Mouse (Mus musculus) limb, embryonic 15.5 days (tissue): Measurements from ENCODE around the gene Srbd1. TPM values are rescaled to one million over a fixed set of nuclear protein-coding genes. Genes with fewer than 3 reads are reported as not detected.
A peak's percentile ranks its signal among the peaks of the same experiment; 100 is the strongest.

Experiments used
- ATAC-seq: fragments of 200-750 bp; cut with Nextera tagmentation; 2 replicates; pipeline ENCODE4 v1.8.0; 2017; ENCODE audit warnings: low read depth, moderate TSS enrichment; ENCODE audit not compliant: insufficient number of reproducible peaks, low FRiP score, low TSS enrichment
- H3K27ac ChIP-seq: fragments of 300-500 bp; sonication (generic); 2 replicates; pipeline ENCODE4 v1.5.1; 2015; ENCODE audit warnings: moderate library complexity, mild to moderate bottlenecking, inconsistent platforms
- H3K27me3 ChIP-seq: fragments of 300-500 bp; sonication (generic); 2 replicates; pipeline ENCODE4 v1.6.1; 2015; ENCODE audit warnings: inconsistent platforms
- H3K36me3 ChIP-seq: fragments of 300-500 bp; sonication (generic); 2 replicates; pipeline ENCODE4 v1.6.1; 2015; ENCODE audit warnings: inconsistent platforms
- H3K4me1 ChIP-seq: fragments of 300-500 bp; sonication (generic); 2 replicates; pipeline ENCODE4 v1.6.1; 2015; ENCODE audit warnings: inconsistent platforms
- H3K4me2 ChIP-seq: fragments of 300-500 bp; sonication (generic); 2 replicates; pipeline ENCODE4 v1.6.1; 2015; ENCODE audit warnings: mild to moderate bottlenecking, inconsistent platforms
- H3K4me3 ChIP-seq: fragments of 300-500 bp; sonication (generic); 2 replicates; pipeline ENCODE4 v1.5.1; 2015; ENCODE audit warnings: mild to moderate bottlenecking, inconsistent platforms
- H3K9ac ChIP-seq: fragments of 300-500 bp; sonication (generic); 2 replicates; pipeline ENCODE4 v1.6.1; 2015; ENCODE audit warnings: inconsistent platforms
- H3K9me3 ChIP-seq: fragments of 300-500 bp; sonication (generic); 2 replicates; pipeline ENCODE4 v1.6.1; 2016; ENCODE audit warnings: inconsistent platforms
- WGBS: fragments of 180-500 bp; shearing (Covaris S2); methylation state at CpG from one replicate; pipeline ENCODE4 v1.1.7; 2015; 5-methylcytosine and 5-hydroxymethylcytosine counted together
- polyA plus RNA-seq: library from polyadenylated mRNA; unstranded; fragments of >200 nt; fragmentation: Nextera tagmentation; extraction: Ambion mirVana; gene quantifications from 2 replicates; pipeline ENCODE4 v1.2.1, GENCODE M21; 2015

The Srbd1 gene
- polyA plus RNA-seq, 1 experiment from 2014 or later: 14.5 TPM

GRCm38 (mm10) chr17:86065833-86066232 lies 79.1 kb downstream of the Srbd1 start:
- H3K27ac ChIP-seq: no peak overlapping the region
- ATAC-seq: no peak
- 79% methylated on average over 7 of the region's 7 CpGs for whole genome bisulfite sequencing

GRCm38 (mm10) chr17:86063461-86063860 lies 81.5 kb downstream of the Srbd1 start:
- no peaks in the 10 kb centered on the region; the same call in 1 of the 2 replicates for H3K4me1 ChIP-seq

More at GRCm38 (mm10) chr17:86065833-86066232, 79.1 kb downstream of the Srbd1 start:
- no peaks in the 10 kb centered on the region; the same call in 1 of the 2 replicates for H3K4me1 ChIP-seq
- H3K27me3 ChIP-seq: no peaks in the 10 kb centered on the region
- H3K9ac ChIP-seq: no peak overlapping the region
- H3K36me3 ChIP-seq: no peaks in the 10 kb centered on the region
- no peak overlapping the region for H3K4me3 ChIP-seq
- no peaks in the 10 kb centered on the region for H3K9me3 ChIP-seq
- no peak overlapping the region for H3K4me2 ChIP-seq

GRCm38 (mm10) chr17:86060911-86061310 lies 84.1 kb downstream of the Srbd1 start:
- H3K27ac ChIP-seq: no peak overlapping the region
- no peak overlapping the region for H3K4me3 ChIP-seq
- H3K9me3 ChIP-seq: no peaks in the 10 kb centered on the region
- no peaks in the 10 kb centered on the region for H3K27me3 ChIP-seq
- no peak overlapping the region for H3K9ac ChIP-seq
- WGBS: 85% methylated on average over 5 of the region's 5 CpGs
- no peak overlapping the region for H3K4me2 ChIP-seq
- 0 out of 2 replicates have a peak, but pooled peaks cover 2% of the 10 kb centered on the region for H3K36me3 ChIP-seq
- H3K4me1 ChIP-seq: no peaks in the 10 kb centered on the region
- ATAC-seq: no peak

More at GRCm38 (mm10) chr17:86063461-86063860, 81.5 kb downstream of the Srbd1 start:
- Histone ChIP-seq H3K9me3 (no peaks in the 10 kb centered on the region), H3K36me3 (no peaks in the 10 kb centered on the region), H3K4me2 (no peak overlapping the region), H3K27me3 (no peaks in the 10 kb centered on the region), H3K9ac (no peak overlapping the region), H3K27ac (no peak overlapping the region), H3K4me3 (no peak overlapping the region)
- no peak for ATAC-seq
- WGBS: 18% methylated on average over 5 of the region's 5 CpGs

GRCm38 (mm10) chr17:86040221-86040984 lies 104.6 kb downstream of the Srbd1 start:
- Histone ChIP-seq H3K27me3 (no peaks in the 10 kb centered on the region), H3K9ac (no peak overlapping the region), H3K4me3 (no peak overlapping the region), H3K9me3 (no peaks in the 10 kb centered on the region), H3K4me1 (peaks cover 24% of the 10 kb centered on the region), H3K4me2 (no peak overlapping the region), H3K27ac (peak overlapping the region; percentile 50; the same call in 1 of the 2 replicates), H3K36me3 (no peaks in the 10 kb centered on the region)
- 50% methylated on average over 13 of the region's 13 CpGs for WGBS
- peak; percentile 71; the same call in 1 of the 2 replicates for ATAC-seq

GRCm38 (mm10) chr17:86039741-86040140 lies 105.2 kb downstream of the Srbd1 start:
- ATAC-seq: peak; percentile 46; the same call in 1 of the 2 replicates
- H3K4me3 ChIP-seq: no peak overlapping the region
- WGBS: 60% methylated on average over 3 of the region's 3 CpGs
- no peaks in the 10 kb centered on the region for H3K36me3 ChIP-seq
- H3K27me3 ChIP-seq: no peaks in the 10 kb centered on the region
- H3K4me1 ChIP-seq: peaks cover 28% of the 10 kb centered on the region
- H3K27ac ChIP-seq: peak overlapping the region; percentile 43; the same call in 1 of the 2 replicates
- H3K9ac ChIP-seq: no peak overlapping the region
- H3K9me3 ChIP-seq: no peaks in the 10 kb centered on the region
- no peak overlapping the region for H3K4me2 ChIP-seq

- peaks cover 35% of the 10 kb centered on the region for H3K4me1 ChIP-seq
- no peaks in the 10 kb centered on the region for H3K27me3 ChIP-seq
- no peak for ATAC-seq
- no peak overlapping the region for H3K27ac ChIP-seq
- H3K4me2 ChIP-seq: no peak overlapping the region
- H3K9ac ChIP-seq: no peak overlapping the region
- H3K9me3 ChIP-seq: no peaks in the 10 kb centered on the region
- 22% methylated on average over 13 of the region's 13 CpGs for WGBS
- no peak overlapping the region for H3K4me3 ChIP-seq
- no peaks in the 10 kb centered on the region for H3K36me3 ChIP-seq
Observed at GRCm38 (mm10) chr17:86038211-86038648, 106.7 kb downstream of the Srbd1 start.

GRCm38 (mm10) chr17:86035576-86035975 lies 109.4 kb downstream of the Srbd1 start:
- no peak overlapping the region for H3K4me3 ChIP-seq
- peaks cover 42% of the 10 kb centered on the region for H3K4me1 ChIP-seq
- ATAC-seq: no peak
- no peaks in the 10 kb centered on the region for H3K27me3 ChIP-seq
- no peak overlapping the region for H3K4me2 ChIP-seq
- H3K27ac ChIP-seq: peak overlapping the region; percentile 57; the same call in 1 of the 2 replicates
- no peak overlapping the region for H3K9ac ChIP-seq
- H3K9me3 ChIP-seq: no peaks in the 10 kb centered on the region
- H3K36me3 ChIP-seq: no peaks in the 10 kb centered on the region
- 85% methylated on average over 3 of the region's 3 CpGs for WGBS

GRCm38 (mm10) chr17:86035146-86035545 lies 109.8 kb downstream of the Srbd1 start:
- H3K9ac ChIP-seq: no peak overlapping the region
- no peak overlapping the region for H3K4me2 ChIP-seq
- ATAC-seq: no peak; the same call in 1 of the 2 replicates
- no peak overlapping the region for H3K4me3 ChIP-seq
- H3K9me3 ChIP-seq: no peaks in the 10 kb centered on the region
- peaks cover 37% of the 10 kb centered on the region for H3K4me1 ChIP-seq
- H3K36me3 ChIP-seq: no peaks in the 10 kb centered on the region
- 53% methylated on average over 12 of the region's 12 CpGs for WGBS
- H3K27ac ChIP-seq: peak overlapping the region; percentile 57; the same call in 1 of the 2 replicates
- H3K27me3 ChIP-seq: no peaks in the 10 kb centered on the region

- Histone ChIP-seq H3K4me3 (no peak overlapping the region), H3K4me1 (peaks cover 34% of the 10 kb centered on the region), H3K27me3 (no peaks in the 10 kb centered on the region), H3K9me3 (no peaks in the 10 kb centered on the region), H3K36me3 (no peaks in the 10 kb centered on the region), H3K4me2 (no peak overlapping the region), H3K9ac (no peak overlapping the region), H3K27ac (peak overlapping the region; percentile 43)
- 68% methylated on average over 6 of the region's 6 CpGs for WGBS
- no peak for ATAC-seq
Observed at GRCm38 (mm10) chr17:86034641-86035040, 110.3 kb downstream of the Srbd1 start.

GRCm38 (mm10) chr17:86032113-86032714 lies 112.8 kb downstream of the Srbd1 start:
- Histone ChIP-seq H3K4me1 (peaks cover 22% of the 10 kb centered on the region), H3K4me2 (no peak overlapping the region), H3K9me3 (no peaks in the 10 kb centered on the region), H3K27me3 (no peaks in the 10 kb centered on the region), H3K36me3 (no peaks in the 10 kb centered on the region), H3K4me3 (no peak overlapping the region), H3K27ac (peak overlapping the region; percentile 43; the same call in 1 of the 2 replicates), H3K9ac (no peak overlapping the region)
- no peak for ATAC-seq
- WGBS: 36% methylated on average over 3 of the region's 3 CpGs

- Histone ChIP-seq H3K9ac (no peak overlapping the region), H3K9me3 (no peaks in the 10 kb centered on the region), H3K36me3 (no peaks in the 10 kb centered on the region), H3K4me3 (no peak overlapping the region), H3K27me3 (no peaks in the 10 kb centered on the region), H3K4me1 (peaks cover 16% of the 10 kb centered on the region), H3K4me2 (no peak overlapping the region), H3K27ac (no peak overlapping the region)
- WGBS: 37% methylated on average over 4 of the region's 4 CpGs
- no peak for ATAC-seq
Observed at GRCm38 (mm10) chr17:86030016-86030415, 115.0 kb downstream of the Srbd1 start.

- no peak overlapping the region for H3K9ac ChIP-seq
- no peak overlapping the region for H3K4me2 ChIP-seq
- H3K4me1 ChIP-seq: peaks cover 11% of the 10 kb centered on the region
- H3K27me3 ChIP-seq: no peaks in the 10 kb centered on the region
- no peaks in the 10 kb centered on the region for H3K9me3 ChIP-seq
- H3K4me3 ChIP-seq: no peak overlapping the region
- WGBS: 81% methylated on average over 1 of the region's 1 CpGs
- ATAC-seq: no peak
- no peaks in the 10 kb centered on the region for H3K36me3 ChIP-seq
- no peak overlapping the region for H3K27ac ChIP-seq
Observed at GRCm38 (mm10) chr17:86029175-86029574, 115.8 kb downstream of the Srbd1 start.
